ENCODE assay signal across 32 mouse cellular contexts in genomic region chr17:75516591-75516990, GRCm38 (mm10). TPM values are rescaled to one million over a fixed set of nuclear protein-coding genes. Genes with fewer than 3 reads are reported as not detected.
DNase-seq lines count a peak whose midpoint lies in the region; ATAC-seq and TF ChIP-seq lines count a peak whose summit lies in the region.
"Had no signal": no experiment of that assay in that cellular context is flagged by ENCODE, and none has a peak within 500 bp of the region (broad histone marks: within the 10 kb centered on the region; RNA-seq: fewer than 3 reads in every experiment).

No protein-coding gene starts in this region.

- TF ChIP-seq CTCF in lung, adult 2 months (IDR thresholded peaks at IDR 0.05; ENCODE audit: insufficient read depth, low read length), result no peak

- no peaks in the 10 kb centered on the region for H3K36me3 ChIP-seq in midbrain, embryonic 16.5 days (ENCODE audit: control insufficient read depth, insufficient read depth, low read length)
- H3K36me3 ChIP-seq: hindbrain, embryonic 10.5 days; limb, embryonic 10.5 days; limb, embryonic 15.5 days; liver, embryonic 13.5 days; lung, embryonic 15.5 days; neural tube, embryonic 13.5 days had no signal

- H3K27ac ChIP-seq in midbrain, embryonic 16.5 days (ENCODE audit: low read length), result no peak overlapping the region
- H3K27ac ChIP-seq: forebrain, embryonic 13.5 days; hindbrain, embryonic 10.5 days; limb, embryonic 10.5 days; limb, embryonic 15.5 days; liver, embryonic 13.5 days; lung, embryonic 15.5 days; neural tube, embryonic 13.5 days; stomach, postnatal 0 days had no signal

- WGBS in lung, adult 2 months, result 49% methylated on average over 4 of the region's 4 CpGs
- WGBS in midbrain, embryonic 16.5 days, result 72% methylated on average over 4 of the region's 4 CpGs

- no peak overlapping the region for H3K4me2 ChIP-seq in midbrain, embryonic 16.5 days (ENCODE audit: low read length)
- H3K4me2 ChIP-seq: forebrain, embryonic 13.5 days; heart, embryonic 12.5 days; limb, embryonic 15.5 days; liver, embryonic 13.5 days; lung, embryonic 15.5 days; midbrain, embryonic 11.5 days; neural tube, embryonic 13.5 days had no signal

- H3K4me1 ChIP-seq in lung, adult 2 months (ENCODE audit: control insufficient read depth, insufficient read depth, low read length), result no peaks in the 10 kb centered on the region
- H3K4me1 ChIP-seq in midbrain, embryonic 16.5 days (ENCODE audit: control insufficient read depth, insufficient read depth, low read length), result 0 out of 2 replicates have a peak, but pooled peaks cover 2% of the 10 kb centered on the region
- H3K4me1 ChIP-seq: limb, embryonic 10.5 days; liver, embryonic 13.5 days; lung, embryonic 15.5 days had no signal

- no peak for DNase-seq in frontal cortex, postnatal 36 days (ENCODE audit: low spot score in 2 of 2)
- DNase-seq in lung, adult 2 months, result no peak
- no peak for DNase-seq in lung, postnatal 10 days
- DNase-seq in NIH3T3 (ENCODE audit: low read depth), result peak; percentile 79
- DNase-seq in cerebellum, adult 11 months, result no peak
- DNase-seq: adrenal gland, postnatal 25 days; cerebellum, adult 9-10 months; cerebellum, postnatal 36 days; gastrocnemius, postnatal 25 days; heart, adult 18-20 months; heart, postnatal 10 days; kidney, adult 9 months; kidney, postnatal 10 days; layer of hippocampus, adult 9-11 months; liver, embryonic 13.5 days; right cerebral cortex, postnatal 4 days; thymus, adult 18-20 months; thymus, postnatal 25 days had no signal

- no peak overlapping the region for H3K9ac ChIP-seq in midbrain, embryonic 16.5 days (ENCODE audit: low read depth, low read length)
- H3K9ac ChIP-seq: forebrain, embryonic 13.5 days; heart, embryonic 12.5 days; limb, embryonic 15.5 days; liver, embryonic 13.5 days; lung, embryonic 15.5 days; neural tube, embryonic 13.5 days had no signal

- no peak for TF ChIP-seq POLR2A in lung, adult 2 months (IDR thresholded peaks at IDR 0.05; ENCODE audit: borderline replicate concordance, extremely low read depth, low read depth, low read length)

- H3K27me3 ChIP-seq in midbrain, embryonic 16.5 days (ENCODE audit: control insufficient read depth, insufficient read depth, low read depth, low read length), result no peaks in the 10 kb centered on the region
- H3K27me3 ChIP-seq: forebrain, embryonic 13.5 days; heart, embryonic 12.5 days; limb, embryonic 15.5 days; liver, embryonic 13.5 days; lung, embryonic 15.5 days; neural tube, embryonic 13.5 days had no signal

- ATAC-seq in frontal cortex, adult (ENCODE audit: low TSS enrichment), result 0 out of 2 replicates have a peak, but pooled peaks have one; percentile 52
- ATAC-seq in midbrain, embryonic 16.5 days, result no peak
- ATAC-seq: activated CD4-positive, CD25-positive, alpha-beta regulatory T cell, adult 4 months; CD4-positive, CD25-positive, alpha-beta regulatory T cell, adult 4 months; forebrain, embryonic 13.5 days; intestine, postnatal 0 days had no signal

- H3K9me3 ChIP-seq in midbrain, embryonic 16.5 days (replicated peaks; ENCODE audit: control insufficient read depth, low read length, poor library complexity, severe bottlenecking), result no peaks in the 10 kb centered on the region
- H3K9me3 ChIP-seq: forebrain, embryonic 13.5 days; heart, embryonic 12.5 days; hindbrain, embryonic 10.5 days; limb, embryonic 10.5 days; limb, embryonic 15.5 days; liver, embryonic 13.5 days; lung, embryonic 15.5 days; neural tube, embryonic 13.5 days had no signal

- H3K4me3 ChIP-seq in lung, adult 2 months (replicated peaks; ENCODE audit: extremely low read depth, low read depth, low read length), result peak overlapping the region; percentile 9
- H3K4me3 ChIP-seq in midbrain, embryonic 16.5 days (ENCODE audit: low read depth, low read length), result no peak overlapping the region
- H3K4me3 ChIP-seq: forebrain, embryonic 13.5 days; heart, embryonic 12.5 days; hindbrain, embryonic 10.5 days; limb, embryonic 10.5 days; limb, embryonic 15.5 days; liver, embryonic 13.5 days; lung, embryonic 15.5 days; neural tube, embryonic 13.5 days had no signal

RNA-seq across cellular contexts. Expression of gene Fam98a, which starts 35.2 kb away (rescaled TPM):
- 7.6 and 12.4 TPM in 2 replicates for polyA plus RNA-seq in lung, adult 2 months (2012; rRNA removed)
- 24.4 and 26.6 TPM in 2 replicates for polyA plus RNA-seq in midbrain, embryonic 16.5 days (2015; fragmentation: Nextera tagmentation; extraction: Ambion mirVana)
